Mouse (Mus musculus) cerebellum, postnatal 4 days (tissue): Measurements from ENCODE around the gene Gm3233.
"Not testable (repeated sequence)": the region's sequence is repeated elsewhere in the genome, so short reads cannot be mapped to it uniquely, and the experiment has no call there.

ENCODE experiments used
- DNase-seq, 2 experiments: peaks; one replicate each; pipeline ENCODE4 v3.0.0; 2022; ENCODE audit warnings: low spot score in 2 of 2, mixed read lengths in 1 of 2

The Gm3233 gene

GRCm38 (mm10) chr10:77728280-77728679 lies 31.2 kb downstream of the Gm3233 start:
- DNase-seq = no peak

- DNase-seq = peak in 1 of 2 experiments; percentile 18
Measured at GRCm38 (mm10) chr10:77726186-77726585, 33.3 kb downstream of the Gm3233 start, which contains the start of gene Gm10100. Gm10100 (plus strand) TSS chr10:77726486.

- no peak for DNase-seq
Measured at GRCm38 (mm10) chr10:77724855-77725254, 34.6 kb downstream of the Gm3233 start.

GRCm38 (mm10) chr10:77720299-77720698 lies 39.2 kb downstream of the Gm3233 start, which contains the start of gene Krtap12-1:
Krtap12-1 (plus strand) TSS chr10:77720599.
- DNase-seq = not testable (repeated sequence)

- DNase-seq = no peak
Measured at GRCm38 (mm10) chr10:77715507-77715906, 44.0 kb downstream of the Gm3233 start, which contains the start of gene Gm10142. Gm10142 (plus strand) TSS chr10:77715807.

- no peak for DNase-seq
Measured at GRCm38 (mm10) chr10:77713734-77714133, 45.7 kb downstream of the Gm3233 start.

GRCm38 (mm10) chr10:77711157-77711556 lies 48.3 kb downstream of the Gm3233 start, which contains the start of gene Gm10024:
Gm10024 (plus strand) TSS chr10:77711457.
- not testable (repeated sequence) for DNase-seq

GRCm38 (mm10) chr10:77709831-77710230 lies 49.7 kb downstream of the Gm3233 start:
- no peak for DNase-seq
